Mouse (Mus musculus) ES-Bruce4 (cell line): Measurements from ENCODE around the gene 2700097O09Rik. TPM values are rescaled to one million over a fixed set of nuclear protein-coding genes. Genes with fewer than 3 reads are reported as not detected.

Experiments used
- H3K27ac ChIP-seq: 2 replicates; pipeline ENCODE4 v1.5.1; 2012; ENCODE audit warnings: low read length, inconsistent platforms; ENCODE audit not compliant: insufficient read depth
- H3K27me3 ChIP-seq: 2 replicates; pipeline ENCODE4 v1.6.1; 2012; ENCODE audit warnings: mild to moderate bottlenecking, low read length, inconsistent platforms; ENCODE audit not compliant: control insufficient read depth, poor library complexity, insufficient read depth, severe bottlenecking
- H3K36me3 ChIP-seq: 2 replicates; pipeline ENCODE4 v1.6.1; 2012; ENCODE audit warnings: inconsistent platforms, mild to moderate bottlenecking, low read length, moderate library complexity; ENCODE audit not compliant: control insufficient read depth, poor library complexity, insufficient read depth, severe bottlenecking
- H3K4me1 ChIP-seq: one replicate; pipeline ENCODE4 v1.8.1; 2011; ENCODE audit warnings: low read length; ENCODE audit not compliant: control insufficient read depth, insufficient read depth
- H3K4me3 ChIP-seq: 2 replicates; pipeline ENCODE4 v1.5.1; 2011; ENCODE audit warnings: low read depth, mild to moderate bottlenecking, low read length
- H3K9ac ChIP-seq: 2 replicates; pipeline ENCODE4 v1.6.1; 2012; ENCODE audit warnings: low read depth, mild to moderate bottlenecking, inconsistent platforms; ENCODE audit not compliant: poor library complexity, severe bottlenecking
- H3K9me3 ChIP-seq: replicated peaks from 2 replicates; pipeline ENCODE4 v1.6.1; 2012; ENCODE audit warnings: mild to moderate bottlenecking, low read length, inconsistent platforms; ENCODE audit not compliant: control insufficient read depth, poor library complexity, insufficient read depth, severe bottlenecking
- CTCF ChIP-seq: IDR thresholded peaks from one replicate; pipeline ENCODE4 v1.8.1; 2011; ENCODE audit warnings: low read depth, low read length
- EP300 ChIP-seq: IDR thresholded peaks from 2 replicates; pipeline ENCODE4 v1.6.1; 2011; ENCODE audit warnings: low read depth, low read length; ENCODE audit not compliant: insufficient read depth
- POLR2A ChIP-seq: IDR thresholded peaks from one replicate; pipeline ENCODE4 v1.8.1; 2011; ENCODE audit warnings: low read length; ENCODE audit not compliant: insufficient read depth
- polyA plus RNA-seq: library from polyadenylated mRNA; stranded (reverse); fragments of >200 nt; gene quantifications from 2 replicates; pipeline ENCODE4 v1.2.4, GENCODE M21; 2011; ENCODE audit warnings: low read depth; ENCODE audit not compliant: missing spikeins, insufficient read depth, insufficient read length

Gene 2700097O09Rik
- polyA plus RNA-seq, 1 experiment: 46.7 TPM

DNA sequence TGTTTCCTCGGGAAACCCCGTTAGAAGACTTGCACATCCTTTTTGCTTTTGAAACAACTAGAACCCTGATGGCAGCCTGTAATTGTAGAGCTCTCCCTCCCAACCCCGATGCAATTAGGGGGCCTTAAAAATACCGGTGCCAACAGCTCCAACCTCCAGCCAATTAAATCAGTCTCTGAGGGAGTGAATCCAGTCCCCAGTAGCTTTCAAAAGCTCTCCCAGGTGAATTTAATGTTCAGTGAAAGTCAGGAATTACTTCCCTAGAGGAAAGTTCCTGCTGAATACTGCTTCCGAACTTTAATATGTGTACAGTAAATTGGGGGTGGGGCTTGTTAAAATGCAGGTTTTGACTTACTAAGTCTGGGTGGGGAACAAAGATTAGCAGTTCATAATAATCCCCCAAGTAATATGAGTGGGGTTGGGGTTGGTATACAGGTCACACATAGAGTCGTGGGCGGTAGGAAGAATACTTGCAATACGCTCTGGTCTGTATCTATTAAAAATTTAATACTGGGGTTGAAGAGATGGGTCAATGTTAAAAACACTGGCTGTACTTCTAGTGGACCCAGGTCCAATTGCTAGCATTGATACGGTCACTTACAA, 62.7 kb downstream of the 2700097O09Rik start:
- H3K9me3 ChIP-seq: no peaks in the 10 kb centered on the region
- no peak overlapping the region for H3K27ac ChIP-seq
- TF ChIP-seq CTCF (no peak), POLR2A (no peak), EP300 (no peak)
- H3K4me3 ChIP-seq: no peak overlapping the region
- no peaks in the 10 kb centered on the region for H3K4me1 ChIP-seq
- H3K36me3 ChIP-seq: no peaks in the 10 kb centered on the region
- no peaks in the 10 kb centered on the region for H3K27me3 ChIP-seq
- no peak overlapping the region for H3K9ac ChIP-seq

DNA sequence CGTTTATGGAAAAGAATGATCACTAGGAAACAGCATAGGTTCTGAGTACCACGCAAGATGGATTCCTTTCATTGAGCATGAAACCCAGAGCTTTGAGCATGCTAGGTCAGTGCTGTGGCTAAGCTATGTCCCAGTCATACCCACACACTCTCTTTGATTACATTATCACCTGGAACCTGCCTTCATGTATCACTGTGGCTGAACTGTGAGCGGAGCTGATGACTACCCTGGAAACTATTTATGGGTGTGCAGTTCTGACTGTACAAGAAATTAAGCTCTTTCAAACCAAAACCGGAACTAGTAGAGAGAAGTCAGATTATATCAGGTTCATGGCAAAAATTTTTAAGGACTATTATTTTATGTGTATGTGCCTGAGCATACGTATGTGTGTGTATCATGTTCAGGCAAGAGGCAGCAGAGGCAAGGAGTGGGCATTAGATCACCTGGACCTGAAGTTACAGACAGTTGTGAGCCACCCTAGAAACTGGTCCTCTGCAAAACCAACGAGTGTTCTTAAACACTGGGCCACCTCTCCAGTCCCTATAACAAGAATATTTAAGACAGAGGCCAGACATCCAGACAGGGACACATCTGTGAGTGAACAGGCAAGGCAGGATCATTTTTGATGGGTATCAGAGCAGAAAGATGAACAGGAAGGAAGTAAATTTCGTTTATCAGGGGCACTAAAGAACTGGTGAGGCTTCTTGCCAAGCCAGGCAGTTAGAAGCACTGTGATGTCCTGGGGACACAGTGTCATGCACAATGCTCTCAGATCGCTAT, 63.4 kb downstream of the 2700097O09Rik start:
- no peak overlapping the region for H3K27ac ChIP-seq

GRCm38 (mm10) chr12:55015428-55015827, 64.5 kb downstream of the 2700097O09Rik start:
- Histone ChIP-seq H3K27ac (no peak overlapping the region), H3K36me3 (no peaks in the 10 kb centered on the region), H3K4me1 (no peaks in the 10 kb centered on the region), H3K27me3 (no peaks in the 10 kb centered on the region), H3K4me3 (no peak overlapping the region), H3K9ac (no peak overlapping the region), H3K9me3 (no peaks in the 10 kb centered on the region)
- TF ChIP-seq POLR2A: no peak
- no peak for TF ChIP-seq EP300
- no peak for TF ChIP-seq CTCF

More for the DNA sequence above, 63.4 kb downstream of the 2700097O09Rik start:
- no peak overlapping the region for H3K9ac ChIP-seq
- no peaks in the 10 kb centered on the region for H3K9me3 ChIP-seq
- H3K36me3 ChIP-seq: no peaks in the 10 kb centered on the region
- H3K27me3 ChIP-seq: no peaks in the 10 kb centered on the region
- H3K4me1 ChIP-seq: no peaks in the 10 kb centered on the region
- no peak overlapping the region for H3K4me3 ChIP-seq
- TF ChIP-seq CTCF (no peak), POLR2A (no peak), EP300 (no peak)

DNA sequence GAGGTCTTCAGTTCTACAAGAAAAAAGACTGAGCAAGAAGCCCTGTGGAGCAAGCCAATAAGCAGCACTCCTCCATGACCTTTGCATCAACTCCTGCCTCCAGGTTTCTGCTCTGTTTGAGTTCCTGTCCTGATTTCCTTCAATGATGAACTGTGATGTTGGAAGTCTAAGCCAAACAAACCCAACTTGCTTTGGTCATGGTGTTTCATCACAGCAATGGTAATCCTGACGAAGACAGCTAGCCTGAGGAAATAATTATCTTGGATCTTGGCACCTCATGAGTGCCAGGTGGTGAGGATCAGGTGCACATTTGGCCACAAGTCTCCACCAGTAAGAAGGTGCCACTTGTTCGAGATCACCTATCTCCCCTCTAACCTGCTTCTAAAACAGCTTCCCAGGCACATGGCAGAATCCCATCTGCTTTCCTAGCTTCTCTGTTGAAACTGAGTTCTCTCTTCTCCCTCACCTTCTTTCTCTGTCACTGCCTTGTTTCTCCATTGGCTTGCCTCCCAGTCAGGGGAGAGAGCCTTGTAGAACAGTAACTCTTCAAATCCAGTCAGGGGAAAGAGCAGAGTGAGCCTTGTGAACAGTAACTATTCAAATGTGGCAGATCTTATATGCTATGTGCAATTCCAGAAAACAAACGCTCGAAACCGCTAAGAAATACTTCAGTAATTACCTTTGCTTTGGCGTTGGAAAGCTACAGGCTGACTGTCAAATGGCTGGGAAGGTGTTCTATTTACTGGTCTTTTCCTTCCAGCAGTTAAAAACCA, 66.1 kb downstream of the 2700097O09Rik start, which contains the start of gene Baz1a:
TSS of gene Baz1a (minus strand) at position 723 of the 773 bp plus-strand sequence.
- Histone ChIP-seq H3K36me3 (no peaks in the 10 kb centered on the region), H3K9ac (no peak within 1 kb of the TSS), H3K4me1 (no peaks in the 10 kb centered on the region), H3K9me3 (no peaks in the 10 kb centered on the region), H3K27ac (no peak within 1 kb of the TSS), H3K4me3 (no peak within 1 kb of the TSS), H3K27me3 (no peaks in the 10 kb centered on the region)
- no peak for TF ChIP-seq EP300
- no peak for TF ChIP-seq POLR2A
- no peak for TF ChIP-seq CTCF

DNA sequence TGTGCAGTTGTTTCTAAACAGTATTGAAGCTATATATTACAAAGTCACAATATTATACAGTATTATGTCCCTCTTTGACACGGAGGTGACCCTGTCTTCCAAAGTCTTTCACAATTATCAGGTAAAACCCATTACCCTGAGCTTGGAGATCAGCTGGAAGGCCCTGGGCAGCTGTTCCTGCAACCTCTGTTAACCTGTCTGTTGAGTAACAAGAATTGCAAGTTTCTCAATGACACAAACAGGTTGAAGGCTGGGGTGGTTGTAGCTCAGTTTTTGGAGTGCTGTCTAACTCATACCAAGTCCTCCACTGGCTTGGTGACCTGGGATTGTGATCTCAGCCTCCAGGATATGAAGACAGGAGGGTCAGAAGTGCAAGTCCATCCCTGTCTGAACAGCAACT, 66.9 kb downstream of the 2700097O09Rik start:
- TF ChIP-seq EP300 (no peak), CTCF (no peak), POLR2A (no peak)
- Histone ChIP-seq H3K27ac (no peak overlapping the region), H3K4me1 (no peaks in the 10 kb centered on the region), H3K9ac (no peak overlapping the region), H3K9me3 (no peaks in the 10 kb centered on the region), H3K27me3 (no peaks in the 10 kb centered on the region), H3K36me3 (no peaks in the 10 kb centered on the region), H3K4me3 (no peak overlapping the region)
